Mouse (Mus musculus) T-helper 1 cell (primary cell): ENCODE results near the gene Agap2.

Experiments used
- in situ Hi-C: fragments of 300-600 bp; cut with MboI, MseI; formaldehyde crosslinking; loops from one replicate; pipeline ENCODE4 v1.15.1; 2025; ENCODE audit warnings: high pct_unique_total_duplicates

Agap2 gene

GRCm38 (mm10) chr10:127073981-127074380 is 1.1 kb upstream of the Agap2 start:
- in situ Hi-C loops, result loop anchor here (5.0 to 25.0 kb wide), 2 partner anchors 33 to 588 kb away; partner anchors contain the start of genes Nab2 and Nemp1

- in situ Hi-C loops, result loop anchor here (5.0 kb wide), 1 partner anchor 102 kb away; no protein-coding TSS in a partner anchor
Observed at GRCm38 (mm10) chr10:127075651-127076050, 567 bp downstream of the Agap2 start.

- in situ Hi-C loops, result loop anchor here (5.0 kb wide), 1 partner anchor 101 kb away; no protein-coding TSS in a partner anchor
Observed at GRCm38 (mm10) chr10:127076082-127076481, 998 bp downstream of the Agap2 start.

- in situ Hi-C loops, result loop anchor here (5.0 kb wide), 1 partner anchor 100 kb away; no protein-coding TSS in a partner anchor
Observed at GRCm38 (mm10) chr10:127077515-127077914, 2.4 kb downstream of the Agap2 start.

- in situ Hi-C loops, result loop anchor here (5.0 kb wide), 1 partner anchor 99 kb away; no protein-coding TSS in a partner anchor
Observed at GRCm38 (mm10) chr10:127078001-127078676, 3.1 kb downstream of the Agap2 start.

- in situ Hi-C loops, result loop anchor here (5.0 kb wide), 1 partner anchor 98 kb away; no protein-coding TSS in a partner anchor
Observed at GRCm38 (mm10) chr10:127078677-127079575, 3.8 kb downstream of the Agap2 start.

- in situ Hi-C loops, result loop anchor here (5.0 kb wide), 1 partner anchor 97 kb away; no protein-coding TSS in a partner anchor
Observed at GRCm38 (mm10) chr10:127079665-127080391, 4.7 kb downstream of the Agap2 start.

GRCm38 (mm10) chr10:127080901-127081780 is 6.1 kb downstream of the Agap2 start:
- in situ Hi-C loops, result no loop called here

- in situ Hi-C loops, result no loop called here
Observed at GRCm38 (mm10) chr10:127081996-127082620, 7.0 kb downstream of the Agap2 start.

- in situ Hi-C loops, result no loop called here
Observed at GRCm38 (mm10) chr10:127083292-127083914, 8.3 kb downstream of the Agap2 start.

- in situ Hi-C loops, result no loop called here
Observed at GRCm38 (mm10) chr10:127083915-127084306, 8.8 kb downstream of the Agap2 start.

- in situ Hi-C loops, result no loop called here
Observed at GRCm38 (mm10) chr10:127085052-127085451, 10.0 kb downstream of the Agap2 start.

- in situ Hi-C loops, result no loop called here
Observed at GRCm38 (mm10) chr10:127085633-127086032, 10.5 kb downstream of the Agap2 start.

GRCm38 (mm10) chr10:127090560-127091411 is 15.7 kb downstream of the Agap2 start:
- in situ Hi-C loops, result no loop called here

- in situ Hi-C loops, result no loop called here
Observed at GRCm38 (mm10) chr10:127091507-127092396, 16.7 kb downstream of the Agap2 start.

GRCm38 (mm10) chr10:127092742-127093141 is 17.7 kb downstream of the Agap2 start:
- in situ Hi-C loops, result no loop called here

- in situ Hi-C loops, result no loop called here
Observed at GRCm38 (mm10) chr10:127094382-127094802, 19.3 kb downstream of the Agap2 start.

- in situ Hi-C loops, result no loop called here
Observed at GRCm38 (mm10) chr10:127098514-127098913, 23.4 kb downstream of the Agap2 start.
